Mouse (Mus musculus): ENCODE results near the gene Kbtbd6. TPM values are rescaled to one million over a fixed set of nuclear protein-coding genes. Genes with fewer than 3 reads are reported as not detected.

The Kbtbd6 gene
- total RNA-seq, 2 experiments from 2014 or later, result 1.5 to 1.7 TPM

Other genes with a start within 250 kb of the Kbtbd6 start
- not detected for gene Zfp957, start 204.5 kb upstream of the Kbtbd6 start, total RNA-seq (2021)
- 10 to 100 TPM; 36.9 to 37.9 TPM for gene Rgcc, start 150.2 kb upstream of the Kbtbd6 start, total RNA-seq (2021)
- 10 to 100 TPM; 10.7 to 11.2 TPM for gene Naa16, start 61.1 kb upstream of the Kbtbd6 start, total RNA-seq (2021)
- gene Mtrf1, start 54.1 kb upstream of the Kbtbd6 start, total RNA-seq (2021), result 1 to 10 TPM; 5.0 to 6.1 TPM
- 10 to 100 TPM; 39.9 to 40.5 TPM for gene Kbtbd7, start 25.3 kb upstream of the Kbtbd6 start, total RNA-seq (2021)
- gene Elf1, start 29.4 kb downstream of the Kbtbd6 start, total RNA-seq (2021), result 1 to 10 TPM; 4.8 to 5.0 TPM
- 10 to 100 TPM; 42.6 to 44.1 TPM for gene Wbp4, start 29.7 kb downstream of the Kbtbd6 start, total RNA-seq (2021)
- 10 to 100 TPM; 77.9 to 92.8 TPM for gene Sugt1, start 135.9 kb downstream of the Kbtbd6 start, total RNA-seq (2021)
- under 1 TPM; 0.75 to 0.77 TPM for gene Cnmd, start 210.3 kb downstream of the Kbtbd6 start, total RNA-seq (2021)